In the genomic region with DNA sequence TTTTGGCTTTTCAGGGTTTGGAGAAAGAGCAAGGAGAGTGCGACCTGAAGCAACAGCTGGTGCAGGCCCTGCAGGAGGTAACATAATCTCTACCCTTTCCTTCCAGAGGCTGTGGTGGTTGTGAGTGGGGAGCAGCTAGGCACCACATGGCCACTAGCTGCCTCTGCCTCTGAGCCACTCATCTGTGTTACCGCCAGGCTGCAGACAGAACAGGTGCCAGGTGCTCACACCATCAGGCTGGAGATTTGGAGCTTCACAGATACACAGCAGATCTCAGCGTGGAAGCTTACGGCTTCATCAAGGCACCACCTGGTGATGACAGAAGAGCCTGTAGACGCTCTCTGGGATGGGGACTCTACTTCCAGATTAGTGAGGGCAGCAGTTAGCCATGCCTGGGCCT, we compare ENCODE assay signal across 15 mouse cellular contexts. TPM values are rescaled to one million over a fixed set of nuclear protein-coding genes. Genes with fewer than 3 reads are reported as not detected.
A peak's percentile ranks its signal among the peaks of the same experiment; 100 is the strongest.
DNase-seq lines count a peak whose midpoint lies in the region; ATAC-seq and TF ChIP-seq lines count a peak whose summit lies in the region.
"Had no signal": no experiment of that assay in that cellular context is flagged by ENCODE, and none has a peak within 500 bp of the region (broad histone marks: within the 10 kb centered on the region; RNA-seq: fewer than 3 reads in every experiment).

No protein-coding gene starts in this region.

- H3K4me3 ChIP-seq in hindbrain, embryonic 16.5 days (ENCODE audit: low read length), result no peak overlapping the region
- H3K4me3 ChIP-seq in hindbrain, embryonic 12.5 days, result no peak overlapping the region
- H3K4me3 ChIP-seq in midbrain, postnatal 0 days (ENCODE audit: low read depth, low read length), result no peak overlapping the region
- no peak overlapping the region for H3K4me3 ChIP-seq in midbrain, embryonic 16.5 days (ENCODE audit: low read depth, low read length)
- H3K4me3 ChIP-seq: kidney, embryonic 15.5 days; midbrain, embryonic 13.5 days had no signal

- H3K27ac ChIP-seq in hindbrain, embryonic 16.5 days (ENCODE audit: low read depth, low read length), result no peak overlapping the region; the same call in 1 of the 2 replicates
- H3K27ac ChIP-seq in hindbrain, embryonic 12.5 days, result no peak overlapping the region
- no peak overlapping the region for H3K27ac ChIP-seq in midbrain, postnatal 0 days (ENCODE audit: low read depth, low read length)
- no peak overlapping the region for H3K27ac ChIP-seq in midbrain, embryonic 16.5 days (ENCODE audit: low read length)
- H3K27ac ChIP-seq: kidney, embryonic 15.5 days; macrophage; midbrain, embryonic 13.5 days had no signal

- TF ChIP-seq CTCF in midbrain, postnatal 0 days (IDR thresholded peaks at IDR 0.05), result no peak

- H3K9ac ChIP-seq in hindbrain, embryonic 16.5 days (ENCODE audit: low read depth, low read length), result no peak overlapping the region
- H3K9ac ChIP-seq in hindbrain, embryonic 12.5 days, result no peak overlapping the region
- H3K9ac ChIP-seq in midbrain, postnatal 0 days (replicated peaks; ENCODE audit: low read length, poor library complexity, severe bottlenecking), result no peak overlapping the region
- H3K9ac ChIP-seq in midbrain, embryonic 16.5 days (ENCODE audit: low read depth, low read length), result no peak overlapping the region
- H3K9ac ChIP-seq: kidney, embryonic 15.5 days; midbrain, embryonic 13.5 days had no signal

- 83% methylated on average over 5 of the region's 5 CpGs for WGBS in hindbrain, embryonic 16.5 days
- WGBS in hindbrain, embryonic 12.5 days, result 87% methylated on average over 5 of the region's 5 CpGs
- 82% methylated on average over 5 of the region's 5 CpGs for WGBS in midbrain, postnatal 0 days
- 80% methylated on average over 5 of the region's 5 CpGs for WGBS in midbrain, embryonic 16.5 days

- H3K4me1 ChIP-seq in hindbrain, embryonic 16.5 days (ENCODE audit: control insufficient read depth, insufficient read depth, low read depth, low read length), result no peaks in the 10 kb centered on the region; the same call in 1 of the 2 replicates
- H3K4me1 ChIP-seq in hindbrain, embryonic 12.5 days, result no peaks in the 10 kb centered on the region
- no peaks in the 10 kb centered on the region for H3K4me1 ChIP-seq in midbrain, postnatal 0 days (ENCODE audit: insufficient read depth, low read length)
- H3K4me1 ChIP-seq in midbrain, embryonic 16.5 days (ENCODE audit: control insufficient read depth, insufficient read depth, low read length), result no peaks in the 10 kb centered on the region
- H3K4me1 ChIP-seq: kidney, embryonic 15.5 days; midbrain, embryonic 13.5 days had no signal

- 0 out of 2 replicates have a peak, but pooled peaks have one; percentile 37 for ATAC-seq in hindbrain, embryonic 16.5 days
- no peak for ATAC-seq in hindbrain, embryonic 12.5 days (ENCODE audit: low FRiP score)
- no peak for ATAC-seq in midbrain, postnatal 0 days (ENCODE audit: low FRiP score)
- no peak for ATAC-seq in midbrain, embryonic 16.5 days
- ATAC-seq in erythroblast, adult 5-6 weeks (replicated peaks; ENCODE audit: low FRiP score, poor library complexity, severe bottlenecking), result no peak
- ATAC-seq: forebrain, embryonic 14.5 days; midbrain, embryonic 13.5 days had no signal

- no peaks in the 10 kb centered on the region for H3K9me3 ChIP-seq in hindbrain, embryonic 16.5 days (ENCODE audit: control insufficient read depth, low read length)
- H3K9me3 ChIP-seq in hindbrain, embryonic 12.5 days (replicated peaks), result no peaks in the 10 kb centered on the region
- no peaks in the 10 kb centered on the region for H3K9me3 ChIP-seq in midbrain, postnatal 0 days (ENCODE audit: low read length)
- no peaks in the 10 kb centered on the region for H3K9me3 ChIP-seq in midbrain, embryonic 16.5 days (replicated peaks; ENCODE audit: control insufficient read depth, low read length, poor library complexity, severe bottlenecking)
- H3K9me3 ChIP-seq: G1E; kidney, embryonic 15.5 days; midbrain, embryonic 13.5 days had no signal

- H3K27me3 ChIP-seq in hindbrain, embryonic 16.5 days (replicated peaks; ENCODE audit: control insufficient read depth, insufficient read depth, low read length), result no peaks in the 10 kb centered on the region
- H3K27me3 ChIP-seq in hindbrain, embryonic 12.5 days, result no peaks in the 10 kb centered on the region
- no peaks in the 10 kb centered on the region for H3K27me3 ChIP-seq in midbrain, postnatal 0 days (ENCODE audit: insufficient read depth, low read length)
- no peaks in the 10 kb centered on the region for H3K27me3 ChIP-seq in midbrain, embryonic 16.5 days (ENCODE audit: control insufficient read depth, insufficient read depth, low read depth, low read length)
- H3K27me3 ChIP-seq: kidney, embryonic 15.5 days; midbrain, embryonic 13.5 days had no signal

- peak; percentile 35 for DNase-seq in midbrain, postnatal 0 days (ENCODE audit: low spot score)
- peak; percentile 32 to 36 for DNase-seq in cerebellum, postnatal 14 days
- no peak for DNase-seq in lung, adult 18-20 months
- DNase-seq: adrenal gland, adult 2 months; heart, postnatal 14 days; lung, adult 2 months had no signal

- peaks cover 52% of the 10 kb centered on the region for H3K36me3 ChIP-seq in hindbrain, embryonic 16.5 days (ENCODE audit: control insufficient read depth, insufficient read depth, low read length)
- H3K36me3 ChIP-seq in hindbrain, embryonic 12.5 days, result peaks cover 87% of the 10 kb centered on the region
- peaks cover 60% of the 10 kb centered on the region for H3K36me3 ChIP-seq in midbrain, postnatal 0 days (ENCODE audit: insufficient read depth, low read length)
- peaks cover 46% of the 10 kb centered on the region for H3K36me3 ChIP-seq in midbrain, embryonic 16.5 days (ENCODE audit: control insufficient read depth, insufficient read depth, low read length)

- H3K4me2 ChIP-seq in hindbrain, embryonic 16.5 days (ENCODE audit: low read length), result no peak overlapping the region
- no peak overlapping the region for H3K4me2 ChIP-seq in hindbrain, embryonic 12.5 days (replicated peaks)
- H3K4me2 ChIP-seq in midbrain, postnatal 0 days (ENCODE audit: low read depth, low read length, poor library complexity, severe bottlenecking), result no peak overlapping the region
- H3K4me2 ChIP-seq in midbrain, embryonic 16.5 days (ENCODE audit: low read length), result no peak overlapping the region
- H3K4me2 ChIP-seq: kidney, embryonic 15.5 days; midbrain, embryonic 13.5 days had no signal

RNA-seq across cellular contexts. Expression of a gene that starts 14.3 kb away (rescaled TPM):
- 1.8 and 2.3 TPM in 2 replicates for polyA plus RNA-seq in hindbrain, embryonic 16.5 days (2015; fragmentation: Nextera tagmentation; extraction: Ambion mirVana)
- 3.7 and 4.1 TPM in 2 replicates for polyA plus RNA-seq in hindbrain, embryonic 12.5 days (2016; fragmentation: Nextera tagmentation; extraction: Ambion mirVana)
- 3.8 and 6.7 TPM in 2 replicates for total RNA-seq in midbrain, postnatal 0 days (2014; rRNA removed)
- polyA plus RNA-seq in midbrain, postnatal 0 days (2015; fragmentation: Nextera tagmentation; extraction: Ambion mirVana), result 1.2 and 1.7 TPM in 2 replicates
- 1.6 and 3.2 TPM in 2 replicates for polyA plus RNA-seq in midbrain, embryonic 16.5 days (2015; fragmentation: Nextera tagmentation; extraction: Ambion mirVana)
- total RNA-seq in erythroblast, adult 5-6 weeks (2015; ENCODE audit: low replicate concordance), result 1.7 and 2.7 TPM in 2 replicates
- 20.6 and 22.0 TPM in 2 replicates for total RNA-seq in erythroblast, adult 5-6 weeks (2017; ENCODE audit: low replicate concordance)

RNA-seq across cellular contexts. Expression of a gene that starts 14.4 kb away (rescaled TPM):
- 82.0 and 82.5 TPM in 2 replicates for polyA plus RNA-seq in hindbrain, embryonic 16.5 days (2015; fragmentation: Nextera tagmentation; extraction: Ambion mirVana)
- 100 and 105 TPM in 2 replicates for polyA plus RNA-seq in hindbrain, embryonic 12.5 days (2016; fragmentation: Nextera tagmentation; extraction: Ambion mirVana)
- total RNA-seq in midbrain, postnatal 0 days (2014; rRNA removed), result 21.9 and 47.2 TPM in 2 replicates
- polyA plus RNA-seq in midbrain, postnatal 0 days (2015; fragmentation: Nextera tagmentation; extraction: Ambion mirVana), result 74.3 and 75.3 TPM in 2 replicates
- 75.3 and 83.6 TPM in 2 replicates for polyA plus RNA-seq in midbrain, embryonic 16.5 days (2015; fragmentation: Nextera tagmentation; extraction: Ambion mirVana)
- total RNA-seq in erythroblast, adult 5-6 weeks (2015; ENCODE audit: low replicate concordance), result 14.4 and 17.1 TPM in 2 replicates
- 6.8 and 37.2 TPM in 2 replicates for total RNA-seq in erythroblast, adult 5-6 weeks (2017; ENCODE audit: low replicate concordance)

RNA-seq across cellular contexts. Expression of a gene that starts 31.4 kb away (rescaled TPM):
- polyA plus RNA-seq in hindbrain, embryonic 16.5 days (2015; fragmentation: Nextera tagmentation; extraction: Ambion mirVana), result 106 and 117 TPM in 2 replicates
- polyA plus RNA-seq in hindbrain, embryonic 12.5 days (2016; fragmentation: Nextera tagmentation; extraction: Ambion mirVana), result 141 and 170 TPM in 2 replicates
- total RNA-seq in midbrain, postnatal 0 days (2014; rRNA removed), result 58.5 and 63.6 TPM in 2 replicates
- polyA plus RNA-seq in midbrain, postnatal 0 days (2015; fragmentation: Nextera tagmentation; extraction: Ambion mirVana), result 105 and 106 TPM in 2 replicates
- polyA plus RNA-seq in midbrain, embryonic 16.5 days (2015; fragmentation: Nextera tagmentation; extraction: Ambion mirVana), result 122 and 127 TPM in 2 replicates
- total RNA-seq in erythroblast, adult 5-6 weeks (2015; ENCODE audit: low replicate concordance), result 18.4 and 65.6 TPM in 2 replicates
- total RNA-seq in erythroblast, adult 5-6 weeks (2017; ENCODE audit: low replicate concordance), result 239 and 340 TPM in 2 replicates

Comparison
In these comparisons a context has a peak if more than half of its experiments do, and no peak if none do; other contexts are left out.
1. DNase-seq: peak in midbrain, postnatal 0 days (single experiment) and cerebellum, postnatal 14 days (2 of 2); none in lung, adult 18-20 months (0 of 2).